Mouse (Mus musculus) hindbrain, postnatal 0 days (tissue): ENCODE data around the gene Scaper. TPM values are rescaled to one million over a fixed set of nuclear protein-coding genes. Genes with fewer than 3 reads are reported as not detected.

Experiments used
- ATAC-seq: fragments of 200-750 bp; cut with Nextera tagmentation; 2 replicates; pipeline ENCODE4 v1.8.0; 2017; ENCODE audit warnings: mild to moderate bottlenecking, moderate TSS enrichment, moderate library complexity
- DNase-seq: peaks from one replicate; pipeline ENCODE4 v3.0.0-alpha.2; 2015; ENCODE audit warnings: low spot score
- H3K27ac ChIP-seq: fragments of 300-500 bp; sonication (generic); 2 replicates; pipeline ENCODE4 v1.5.1; 2014; ENCODE audit warnings: mild to moderate bottlenecking
- H3K27me3 ChIP-seq: fragments of 300-500 bp; sonication (generic); 2 replicates; pipeline ENCODE4 v1.6.1; 2014; ENCODE audit warnings: low read length, mixed read lengths; ENCODE audit not compliant: insufficient read depth
- H3K36me3 ChIP-seq: fragments of 300-500 bp; sonication (generic); 2 replicates; pipeline ENCODE4 v1.6.1; 2014; ENCODE audit warnings: low read length, mixed read lengths; ENCODE audit not compliant: insufficient read depth
- H3K4me1 ChIP-seq: fragments of 300-500 bp; sonication (generic); 2 replicates; pipeline ENCODE4 v1.6.1; 2014; ENCODE audit warnings: antibody characterized with exemption, low read length, mixed read lengths; ENCODE audit not compliant: insufficient read depth
- H3K4me2 ChIP-seq: fragments of 300-500 bp; sonication (generic); 2 replicates; pipeline ENCODE4 v1.6.1; 2014; ENCODE audit warnings: low read depth, mild to moderate bottlenecking, low read length, moderate library complexity, mixed read lengths
- H3K4me3 ChIP-seq: fragments of 300-500 bp; sonication (generic); 2 replicates; pipeline ENCODE4 v1.5.1; 2014; ENCODE audit warnings: low read length
- H3K9ac ChIP-seq: fragments of 300-500 bp; sonication (generic); replicated peaks from 2 replicates; pipeline ENCODE4 v1.6.1; 2014; ENCODE audit warnings: mild to moderate bottlenecking, low read length, moderate library complexity, mixed read lengths
- H3K9me3 ChIP-seq: fragments of 300-500 bp; sonication (generic); 2 replicates; pipeline ENCODE4 v1.6.1; 2016; ENCODE audit warnings: low read length, mixed read lengths
- CTCF ChIP-seq: IDR thresholded peaks from 2 replicates; pipeline ENCODE4 v1.5.1; 2016; ENCODE audit warnings: antibody characterized with exemption, control low read depth, low read depth
- WGBS: fragments of 180-500 bp; shearing (Covaris S2); extraction: QIAGEN DNeasy Blood & Tissue Kit; methylation state at CpG from one replicate; pipeline ENCODE4 v1.1.7; 2014; 5-methylcytosine and 5-hydroxymethylcytosine counted together
- polyA plus RNA-seq: library from polyadenylated mRNA; unstranded; fragments of >200 nt; fragmentation: Nextera tagmentation; extraction: Ambion mirVana; gene quantifications from 2 replicates; pipeline ENCODE4 v1.2.1, GENCODE M21; 2015
- total RNA-seq: library from RNA; depleted of rRNA; stranded (reverse); fragments of >200 nt; gene quantifications from 2 replicates; pipeline ENCODE4 v1.2.3, GENCODE M21; 2014

The Scaper gene
- total and polyA plus RNA-seq, 2 experiments from 2014 or later, result 28.9 to 31.8 TPM

- Histone ChIP-seq H3K27ac (no peak overlapping the region), H3K9me3 (no peaks in the 10 kb centered on the region), H3K4me2 (no peak overlapping the region), H3K27me3 (no peaks in the 10 kb centered on the region), H3K36me3 (no peaks in the 10 kb centered on the region), H3K4me3 (no peak overlapping the region), H3K4me1 (no peaks in the 10 kb centered on the region), H3K9ac (no peak overlapping the region)
- WGBS, result 79% methylated on average over 4 of the region's 4 CpGs
- TF ChIP-seq CTCF, result no peak
- DNase-seq, result no peak
- ATAC-seq, result no peak
Measured at GRCm38 (mm10) chr9:55609751-55610150, 328.2 kb downstream of the Scaper start.

- ATAC-seq, result no peak
- TF ChIP-seq CTCF, result no peak
- 50% methylated on average over 7 of the region's 7 CpGs for WGBS
Measured at GRCm38 (mm10) chr9:55608701-55609531, 329.0 kb downstream of the Scaper start.

GRCm38 (mm10) chr9:55598594-55598993, 339.3 kb downstream of the Scaper start:
- Histone ChIP-seq H3K27me3 (no peaks in the 10 kb centered on the region), H3K4me3 (no peak overlapping the region), H3K4me1 (no peaks in the 10 kb centered on the region), H3K27ac (no peak overlapping the region), H3K36me3 (no peaks in the 10 kb centered on the region), H3K9me3 (no peaks in the 10 kb centered on the region), H3K9ac (no peak overlapping the region), H3K4me2 (no peak overlapping the region)
- no peak for TF ChIP-seq CTCF
- DNase-seq, result no peak
- no peak for ATAC-seq

More at GRCm38 (mm10) chr9:55608701-55609531, 329.0 kb downstream of the Scaper start:
- DNase-seq, result no peak
- no peaks in the 10 kb centered on the region for H3K4me1 ChIP-seq
- no peak overlapping the region for H3K4me2 ChIP-seq
- H3K27ac ChIP-seq, result no peak overlapping the region
- H3K36me3 ChIP-seq, result no peaks in the 10 kb centered on the region
- H3K4me3 ChIP-seq, result no peak overlapping the region
- H3K27me3 ChIP-seq, result no peaks in the 10 kb centered on the region
- H3K9me3 ChIP-seq, result no peaks in the 10 kb centered on the region
- H3K9ac ChIP-seq, result no peak overlapping the region

GRCm38 (mm10) chr9:55586141-55586540, 351.8 kb downstream of the Scaper start:
- H3K9ac ChIP-seq, result no peak overlapping the region
- H3K4me3 ChIP-seq, result no peak overlapping the region
- no peaks in the 10 kb centered on the region for H3K4me1 ChIP-seq
- DNase-seq (no peak), ATAC-seq (no peak)
- no peak overlapping the region for H3K27ac ChIP-seq
- H3K4me2 ChIP-seq, result no peak overlapping the region
- no peaks in the 10 kb centered on the region for H3K9me3 ChIP-seq
- no peak for TF ChIP-seq CTCF
- no peaks in the 10 kb centered on the region for H3K27me3 ChIP-seq
- 75% methylated on average over 6 of the region's 6 CpGs for WGBS
- no peaks in the 10 kb centered on the region for H3K36me3 ChIP-seq

- no peak for ATAC-seq
- no peak for TF ChIP-seq CTCF
- no peaks in the 10 kb centered on the region for H3K27me3 ChIP-seq
- H3K4me3 ChIP-seq, result no peak overlapping the region
- no peaks in the 10 kb centered on the region for H3K9me3 ChIP-seq
- H3K27ac ChIP-seq, result no peak overlapping the region
- H3K4me1 ChIP-seq, result no peaks in the 10 kb centered on the region
- no peak for DNase-seq
- no peak overlapping the region for H3K9ac ChIP-seq
- 27% methylated on average over 3 of the region's 3 CpGs for WGBS
- H3K4me2 ChIP-seq, result no peak overlapping the region
- H3K36me3 ChIP-seq, result no peaks in the 10 kb centered on the region
Measured at GRCm38 (mm10) chr9:55581414-55581813, 356.5 kb downstream of the Scaper start.

- ATAC-seq (no peak), DNase-seq (no peak)
- Histone ChIP-seq H3K4me3 (no peak overlapping the region), H3K27ac (no peak overlapping the region), H3K4me2 (no peak overlapping the region), H3K36me3 (no peaks in the 10 kb centered on the region), H3K9me3 (no peaks in the 10 kb centered on the region), H3K4me1 (no peaks in the 10 kb centered on the region), H3K27me3 (no peaks in the 10 kb centered on the region), H3K9ac (no peak overlapping the region)
- TF ChIP-seq CTCF, result no peak
- 68% methylated on average over 1 of the region's 1 CpGs for WGBS
Measured at GRCm38 (mm10) chr9:55576571-55576970, 361.3 kb downstream of the Scaper start.

- no peak for ATAC-seq
Measured at GRCm38 (mm10) chr9:55571071-55571470, 366.8 kb downstream of the Scaper start.

More at GRCm38 (mm10) chr9:55571071-55571470, 366.8 kb downstream of the Scaper start:
- no peak for DNase-seq
- H3K36me3 ChIP-seq, result no peaks in the 10 kb centered on the region
- no peak overlapping the region for H3K4me3 ChIP-seq
- no peaks in the 10 kb centered on the region for H3K27me3 ChIP-seq
- H3K4me1 ChIP-seq, result no peaks in the 10 kb centered on the region
- H3K4me2 ChIP-seq, result no peak overlapping the region
- no peak overlapping the region for H3K27ac ChIP-seq
- no peak overlapping the region for H3K9ac ChIP-seq
- no peak for TF ChIP-seq CTCF
- 76% methylated on average over 1 of the region's 1 CpGs for WGBS
- H3K9me3 ChIP-seq, result no peaks in the 10 kb centered on the region
